Mouse (Mus musculus): ENCODE results near the gene Wdcp. TPM values are rescaled to one million over a fixed set of nuclear protein-coding genes. Genes with fewer than 3 reads are reported as not detected.

Wdcp gene
- total RNA-seq, 2 experiments from 2014 or later: 5.5 to 7.6 TPM

DNA sequence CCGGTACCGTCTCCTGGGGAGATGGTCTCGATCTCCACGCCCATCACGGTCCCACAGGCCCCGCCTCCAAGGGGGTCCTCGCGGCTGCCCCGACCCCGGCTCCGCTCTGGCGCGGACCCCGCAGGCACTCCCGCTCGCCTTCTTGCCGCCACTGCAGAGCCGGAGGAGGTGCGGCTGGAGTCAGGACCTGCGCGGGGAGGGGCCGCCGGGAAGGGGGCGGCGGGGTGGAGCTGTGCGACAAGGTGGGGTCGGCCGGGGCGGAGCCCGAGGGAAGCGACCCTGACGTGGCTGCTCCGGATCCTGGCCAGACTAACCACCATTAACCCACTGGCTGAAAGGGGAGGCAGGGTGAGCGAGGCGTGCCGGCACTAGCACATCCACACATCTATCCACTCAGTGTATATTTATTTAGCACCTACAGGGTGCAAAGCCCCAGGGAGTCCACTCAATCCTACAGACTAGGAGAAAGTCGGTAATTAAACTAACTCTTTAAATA is 1.7 kb upstream of the Wdcp start, which contains the start of gene Fkbp1b:
Fkbp1b (minus strand) TSS at position 200 of the 496 bp plus-strand sequence.
- DNase-seq: peak; percentile 65
- Histone ChIP-seq H3K27ac (peak within 1 kb of the TSS; percentile 65), H3K4me3 (peak within 1 kb of the TSS; percentile 95)
- intact Hi-C loops (cut with DNase I): loop anchor here (1.0 to 5.0 kb wide), 2 partner anchors 24 to 76 kb away; partner anchors contain the start of genes Atad2b and Sf3b6
- TF ChIP-seq CTCF (IDR thresholded peaks at IDR 0.05): no peak

DNA sequence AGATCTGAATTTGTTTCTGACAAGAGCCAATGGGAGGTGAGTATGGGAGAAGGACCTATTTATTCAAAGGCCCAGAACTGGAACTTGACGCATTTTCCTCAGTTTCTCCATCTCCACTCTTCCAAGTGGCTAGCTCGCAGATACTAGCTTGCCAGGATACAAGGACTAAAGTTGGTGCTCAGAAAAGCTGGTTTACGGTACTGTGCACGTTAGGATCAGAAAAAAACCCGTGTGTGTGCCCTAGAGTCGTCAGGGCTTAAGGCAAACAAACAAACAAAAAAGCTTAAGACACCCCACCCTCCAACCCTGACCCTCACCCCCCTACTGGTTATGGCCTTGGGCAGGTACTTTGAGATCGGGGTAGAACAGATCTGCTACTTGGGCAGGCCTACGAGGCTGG is 647 bp upstream of the Wdcp start:
- intact Hi-C loops (cut with DNase I): loop anchor here (5.0 kb wide), 1 partner anchor 75 kb away; the partner anchor contains the start of gene Atad2b

GRCm38 (mm10) chr12:4843741-4844140 is 638 bp downstream of the Wdcp start:
- intact Hi-C loops (cut with DNase I): loop anchor here (5.0 kb wide), 1 partner anchor 74 kb away; the partner anchor contains the start of gene Atad2b
- H3K27ac ChIP-seq: peak overlapping the region; percentile 87
- H3K4me3 ChIP-seq: peak overlapping the region; percentile 78
- TF ChIP-seq CTCF (IDR thresholded peaks at IDR 0.05): no peak
- peak; percentile 49 for DNase-seq

More for the DNA sequence above, 647 bp upstream of the Wdcp start:
- Histone ChIP-seq H3K4me3 (no peak overlapping the region), H3K27ac (no peak overlapping the region)
- no peak for DNase-seq
- TF ChIP-seq CTCF (IDR thresholded peaks at IDR 0.05): no peak

DNA sequence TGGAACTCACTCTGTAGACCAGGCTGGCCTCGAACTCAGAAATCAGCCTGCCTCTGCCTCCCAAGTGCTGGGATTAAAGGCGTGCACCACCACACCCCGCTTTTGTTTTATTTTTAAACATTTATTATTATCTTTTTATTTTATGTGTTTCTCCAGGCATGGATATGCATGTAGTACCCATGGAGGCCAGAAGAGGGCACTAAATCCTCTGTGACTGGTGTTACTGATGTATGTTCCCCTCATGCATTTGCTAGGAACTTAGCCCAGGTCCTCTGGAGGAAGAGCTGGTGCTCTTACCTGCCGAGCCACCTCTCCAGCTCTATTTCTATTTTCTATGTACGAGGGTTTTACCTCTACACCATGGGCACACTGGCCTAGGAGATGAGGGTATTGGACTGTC is 13.1 kb downstream of the Wdcp start:
- H3K4me3 ChIP-seq: no peak overlapping the region
- intact Hi-C loops (cut with DNase I): loop anchor here (10.0 kb wide), 1 partner anchor 119 kb away; no protein-coding TSS in a partner anchor
- DNase-seq: no peak
- TF ChIP-seq CTCF (IDR thresholded peaks at IDR 0.05): peak; percentile 58
- H3K27ac ChIP-seq: no peak overlapping the region

GRCm38 (mm10) chr12:4856834-4857233 is 13.7 kb downstream of the Wdcp start:
- Histone ChIP-seq H3K27ac (no peak overlapping the region), H3K4me3 (no peak overlapping the region)
- TF ChIP-seq CTCF (IDR thresholded peaks at IDR 0.05): peak; percentile 50
- DNase-seq: no peak
- intact Hi-C loops (cut with DNase I): loop anchor here (10.0 kb wide), 1 partner anchor 118 kb away; no protein-coding TSS in a partner anchor

DNA sequence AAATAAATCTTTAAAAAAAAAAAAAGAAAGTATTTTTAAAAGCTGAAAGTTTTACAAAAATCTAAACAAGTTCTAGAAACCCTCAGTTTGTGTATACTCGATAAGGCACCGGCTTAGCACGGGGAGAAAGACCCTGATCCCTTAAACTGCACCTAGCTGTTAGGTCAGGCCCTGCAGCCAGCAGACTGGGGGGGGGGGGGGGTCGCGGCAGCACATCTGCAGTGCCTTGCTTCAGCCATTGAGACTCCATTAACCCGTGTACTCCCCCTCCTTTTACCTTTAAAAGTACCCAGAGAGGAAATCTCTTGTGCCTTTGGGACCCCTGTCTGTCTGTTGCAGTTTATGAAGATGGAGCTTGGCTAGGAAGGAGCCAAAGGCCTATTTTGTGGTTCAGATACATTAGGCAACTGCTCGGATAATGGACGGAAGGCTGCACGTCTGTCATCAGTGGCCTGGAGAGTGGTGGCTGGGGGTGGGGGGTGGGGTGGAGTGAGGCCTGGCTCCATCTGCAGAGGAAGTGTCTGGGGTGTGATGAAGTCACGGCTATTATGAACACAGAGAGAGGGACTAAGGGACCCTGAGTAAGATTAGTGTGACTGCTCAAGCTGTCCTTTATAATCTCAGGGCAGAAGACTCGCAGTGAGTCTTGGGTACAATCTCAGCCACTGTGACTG is 16.3 kb downstream of the Wdcp start:
- Histone ChIP-seq H3K27ac (no peak overlapping the region), H3K4me3 (no peak overlapping the region)
- no peak for DNase-seq
- intact Hi-C loops (cut with DNase I): loop anchor here (10.0 kb wide), 1 partner anchor 115 kb away; no protein-coding TSS in a partner anchor
- TF ChIP-seq CTCF (IDR thresholded peaks at IDR 0.05): no peak

- H3K27ac ChIP-seq: no peak overlapping the region
- DNase-seq: no peak
- intact Hi-C loops (cut with DNase I): no loop called here
- no peak overlapping the region for H3K4me3 ChIP-seq
- TF ChIP-seq CTCF (IDR thresholded peaks at IDR 0.05): peak; percentile 36
Observed at GRCm38 (mm10) chr12:4862672-4863071, 19.6 kb downstream of the Wdcp start.

GRCm38 (mm10) chr12:4863654-4864337 is 20.7 kb downstream of the Wdcp start:
- no peak overlapping the region for H3K27ac ChIP-seq
- intact Hi-C loops (cut with DNase I): no loop called here
- no peak for TF ChIP-seq CTCF (IDR thresholded peaks at IDR 0.05)
- no peak overlapping the region for H3K4me3 ChIP-seq
- no peak for DNase-seq

GRCm38 (mm10) chr12:4864338-4864690 is 21.2 kb downstream of the Wdcp start:
- TF ChIP-seq CTCF (IDR thresholded peaks at IDR 0.05): no peak
- intact Hi-C loops (cut with DNase I): no loop called here
- H3K4me3 ChIP-seq: no peak overlapping the region
- no peak for DNase-seq
- no peak overlapping the region for H3K27ac ChIP-seq

- Histone ChIP-seq H3K27ac (no peak overlapping the region), H3K4me3 (no peak overlapping the region)
- no peak for TF ChIP-seq CTCF (IDR thresholded peaks at IDR 0.05)
- DNase-seq: no peak
- intact Hi-C loops (cut with DNase I): no loop called here
Observed at GRCm38 (mm10) chr12:4868924-4869323, 25.8 kb downstream of the Wdcp start.

DNA sequence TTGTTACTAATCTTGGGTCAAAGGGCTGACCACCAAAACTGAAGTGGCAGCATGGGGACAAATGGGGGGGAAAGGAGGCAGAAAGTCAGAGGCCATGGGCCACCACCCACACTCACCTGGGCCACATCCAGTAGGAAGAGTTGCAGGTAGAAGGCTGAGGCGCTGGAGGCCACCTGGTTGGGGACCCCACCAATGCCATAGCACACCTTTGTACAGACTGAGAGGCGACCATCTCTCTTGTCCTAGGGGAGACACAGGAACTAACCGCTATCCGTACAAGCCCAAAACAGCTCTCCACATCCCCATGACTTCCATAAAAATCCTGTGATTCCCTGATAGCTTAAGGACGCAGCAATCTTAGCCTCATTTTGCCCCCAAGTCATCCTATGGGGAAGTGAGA is 28.2 kb downstream of the Wdcp start:
- intact Hi-C loops (cut with DNase I): no loop called here
- TF ChIP-seq CTCF (IDR thresholded peaks at IDR 0.05): no peak
- Histone ChIP-seq H3K4me3 (no peak overlapping the region), H3K27ac (no peak overlapping the region)
- no peak for DNase-seq

DNA sequence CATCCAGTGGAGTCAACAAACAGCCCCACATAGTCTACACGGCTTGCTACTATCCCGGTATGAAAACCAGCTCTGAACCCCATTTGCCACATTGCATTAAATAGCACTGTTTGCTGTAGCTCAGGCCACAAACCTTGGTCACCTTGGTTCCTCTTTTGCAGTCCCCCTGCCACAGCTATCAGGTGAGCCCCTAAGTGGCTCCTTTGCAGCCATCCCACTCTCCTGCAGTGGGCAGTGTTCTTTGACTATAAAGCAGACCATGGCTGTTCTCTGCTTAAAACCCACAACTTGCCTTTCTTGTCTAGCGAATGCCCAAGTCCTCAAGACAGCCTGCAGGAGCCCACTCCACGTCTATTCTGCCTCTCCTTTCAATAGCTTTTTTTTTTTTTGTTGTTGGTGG is 29.2 kb downstream of the Wdcp start:
- intact Hi-C loops (cut with DNase I): no loop called here
- no peak for TF ChIP-seq CTCF (IDR thresholded peaks at IDR 0.05)
- DNase-seq: no peak
- Histone ChIP-seq H3K4me3 (no peak overlapping the region), H3K27ac (no peak overlapping the region)

GRCm38 (mm10) chr12:4872983-4873477 is 29.9 kb downstream of the Wdcp start:
- no peak for TF ChIP-seq CTCF (IDR thresholded peaks at IDR 0.05)
- H3K4me3 ChIP-seq: no peak overlapping the region
- intact Hi-C loops (cut with DNase I): no loop called here
- DNase-seq: no peak
- H3K27ac ChIP-seq: no peak overlapping the region
